Mouse (Mus musculus): ENCODE measurements around the gene Acbd4.

DNA sequence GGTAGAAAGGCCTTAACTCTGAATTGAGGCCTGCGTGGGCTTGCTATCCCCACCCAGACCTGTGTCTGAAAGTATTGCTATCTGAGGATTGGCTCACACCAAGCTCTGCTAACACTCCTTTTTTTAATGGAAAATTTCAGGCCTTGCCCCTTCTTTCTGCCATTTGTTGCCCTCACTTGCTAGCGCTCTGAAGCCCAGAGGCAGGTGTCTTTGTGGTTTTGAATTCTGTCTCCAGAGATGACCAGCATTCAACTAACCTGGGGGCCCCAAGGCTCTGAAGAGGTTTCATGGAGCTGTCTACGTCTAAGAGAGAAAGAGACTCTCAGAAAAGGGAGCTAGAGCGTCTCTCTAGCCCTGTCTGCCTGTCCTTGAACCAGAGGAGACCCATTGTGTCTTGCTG is 33.2 kb upstream of the Acbd4 start:
- TF ChIP-seq POLR2A (IDR thresholded peaks at IDR 0.05; ENCODE audit: borderline replicate concordance, extremely low read depth, insufficient read depth, insufficient read length, poor library complexity, severe bottlenecking), result no peak
- TF ChIP-seq CTCF (IDR thresholded peaks at IDR 0.05; ENCODE audit: borderline replicate concordance, extremely low read depth, insufficient read depth, insufficient read length), result no peak
